Mouse (Mus musculus) thymus, adult 2 months (tissue): Measurements from ENCODE around the gene Msmo1.

ENCODE experiments used
- CTCF ChIP-seq: fragments of 200-500 bp; IDR thresholded peaks from 2 replicates; pipeline ENCODE4 v1.5.1; 2012; ENCODE audit warnings: mild to moderate bottlenecking, control low read depth, low read length, moderate library complexity, borderline replicate concordance; ENCODE audit not compliant: control insufficient read depth, poor library complexity, insufficient read depth; ENCODE audit errors: extremely low read depth
- POLR2A ChIP-seq: fragments of 200-500 bp; IDR thresholded peaks from 2 replicates; pipeline ENCODE4 v1.6.1; 2012; ENCODE audit warnings: mild to moderate bottlenecking, low read length, control low read depth, moderate library complexity; ENCODE audit not compliant: control insufficient read depth, poor library complexity, insufficient read depth; ENCODE audit errors: extremely low read depth

DNA sequence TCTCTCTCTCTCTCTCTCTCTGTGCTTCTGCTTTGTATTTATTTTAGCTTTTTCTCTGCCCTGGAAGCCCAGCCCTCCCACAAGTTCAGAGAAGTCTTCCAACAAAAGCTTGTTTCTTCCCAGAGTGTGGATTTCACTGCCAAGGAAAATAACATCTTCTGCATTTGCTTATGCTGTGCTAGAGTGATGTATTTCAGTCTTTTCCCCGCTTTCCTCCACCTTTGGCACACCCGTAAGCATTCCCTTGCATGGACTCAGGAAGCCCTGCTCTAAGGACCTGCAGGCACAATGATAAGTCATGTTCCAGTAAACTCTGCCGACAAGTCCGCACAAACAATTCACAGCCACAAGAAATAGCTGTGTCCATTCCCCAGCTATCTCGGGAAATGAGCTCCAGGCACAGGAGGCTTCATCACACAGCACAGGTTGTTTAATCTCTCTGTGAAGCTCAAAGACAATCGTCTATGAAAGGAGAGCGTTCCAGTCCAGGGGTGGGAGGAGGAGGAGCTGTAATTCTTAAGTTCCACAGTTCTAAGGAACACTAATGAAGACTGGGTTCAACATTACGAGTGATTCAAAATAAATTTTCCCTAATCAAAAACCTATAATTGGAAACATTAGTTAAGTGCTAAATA, 58.5 kb downstream of the Msmo1 start:
- TF ChIP-seq CTCF (no peak), POLR2A (no peak)
